Mouse (Mus musculus): ENCODE measurements around the gene Fbxo9. TPM values are rescaled to one million over a fixed set of nuclear protein-coding genes. Genes with fewer than 3 reads are reported as not detected.
A peak's percentile ranks its signal among the peaks of the same experiment; 100 is the strongest.
"Not testable (repeated sequence)": the region's sequence is repeated elsewhere in the genome, so short reads cannot be mapped to it uniquely, and the experiment has no call there.

Fbxo9 gene
- polyA plus RNA-seq (2015; fragmentation: Nextera tagmentation; extraction: Ambion mirVana) = 40.9 and 41.2 TPM in 2 replicates

DNA sequence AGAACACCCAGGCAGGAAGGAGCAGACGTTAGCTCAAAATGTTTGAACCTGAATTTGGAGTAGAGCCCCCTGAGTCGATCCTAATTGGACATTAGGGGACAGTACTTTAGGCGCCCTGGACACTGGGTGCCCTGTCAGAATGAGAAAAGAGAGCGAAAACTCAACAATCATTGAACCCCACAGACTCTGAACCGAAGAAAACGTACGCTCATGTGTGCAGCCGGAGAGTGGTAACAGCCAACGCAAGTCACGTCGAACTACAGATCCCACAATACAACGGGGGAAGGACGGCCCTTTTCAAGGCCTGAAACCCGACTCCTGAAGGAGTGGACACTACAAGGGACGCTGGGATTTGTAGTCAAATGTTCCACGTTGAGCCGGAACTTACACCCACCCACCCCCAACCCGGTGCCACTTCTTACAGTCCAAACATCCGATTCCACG, at the start of gene Fbxo9, which contains the start of gene Ick:
Gene Fbxo9 (minus strand): TSS at position 270 of the 444 bp plus-strand sequence.
Gene Ick (plus strand): TSS at position 397 of the 444 bp plus-strand sequence.
- under 1% methylated on average over 20 of the region's 20 CpGs for WGBS
- peak; percentile 92 for ATAC-seq

GRCm38 (mm10) chr9:78157221-78157620, 48.4 kb upstream of the Fbxo9 start:
- Histone ChIP-seq H3K9me3 (no peaks in the 10 kb centered on the region), H3K27ac (no peak overlapping the region), H3K4me2 (replicated peaks) (no peak overlapping the region), H3K4me3 (replicated peaks) (no peak overlapping the region), H3K27me3 (replicated peaks) (no peaks in the 10 kb centered on the region), H3K9ac (no peak overlapping the region), H3K4me1 (replicated peaks) (no peaks in the 10 kb centered on the region), H3K36me3 (peaks cover 40% of the 10 kb centered on the region)
- no peak for ATAC-seq
- WGBS = 95% methylated on average over 1 of the region's 1 CpGs

More for the DNA sequence above, at the start of gene Fbxo9, which contains the start of gene Ick:
- no peaks in the 10 kb centered on the region for H3K9me3 ChIP-seq
- no peaks in the 10 kb centered on the region for H3K27me3 ChIP-seq (replicated peaks)
- peak within 1 kb of the TSS; percentile 83 for H3K4me2 ChIP-seq (replicated peaks)
- no peaks in the 10 kb centered on the region for H3K36me3 ChIP-seq
- H3K4me1 ChIP-seq (replicated peaks) = peaks cover 5% of the 10 kb centered on the region; the same call in 1 of the 2 replicates
- H3K9ac ChIP-seq = peak within 1 kb of the TSS; percentile 92
- peak within 1 kb of the TSS; percentile 97 for H3K27ac ChIP-seq
- H3K4me3 ChIP-seq (replicated peaks) = peak within 1 kb of the TSS; percentile 94

- 80% methylated on average over 11 of the region's 11 CpGs for WGBS
- no peak overlapping the region for H3K4me2 ChIP-seq (replicated peaks)
- H3K27me3 ChIP-seq (replicated peaks) = no peaks in the 10 kb centered on the region
- no peak for ATAC-seq
- H3K4me1 ChIP-seq (replicated peaks) = no peaks in the 10 kb centered on the region
- H3K27ac ChIP-seq = no peak overlapping the region
- peaks cover 24% of the 10 kb centered on the region for H3K36me3 ChIP-seq
- H3K9ac ChIP-seq = no peak overlapping the region
- no peak overlapping the region for H3K4me3 ChIP-seq (replicated peaks)
- no peaks in the 10 kb centered on the region for H3K9me3 ChIP-seq
Observed at GRCm38 (mm10) chr9:78154211-78154977, 45.5 kb upstream of the Fbxo9 start.

- not testable (repeated sequence) for H3K4me3 ChIP-seq (replicated peaks); H3K9me3 ChIP-seq; H3K27ac ChIP-seq; H3K27me3 ChIP-seq (replicated peaks); H3K4me1 ChIP-seq (replicated peaks); H3K4me2 ChIP-seq (replicated peaks); H3K9ac ChIP-seq; ATAC-seq; H3K36me3 ChIP-seq
- WGBS = 90% methylated on average over 2 of the region's 2 CpGs
Observed at GRCm38 (mm10) chr9:78149770-78150169, 40.9 kb upstream of the Fbxo9 start.

- Histone ChIP-seq H3K4me3 (replicated peaks) (no peak overlapping the region), H3K27me3 (replicated peaks) (no peaks in the 10 kb centered on the region), H3K9ac (no peak overlapping the region), H3K27ac (no peak overlapping the region), H3K36me3 (peaks cover 9% of the 10 kb centered on the region; the same call in 1 of the 2 replicates), H3K4me1 (replicated peaks) (no peaks in the 10 kb centered on the region), H3K9me3 (no peaks in the 10 kb centered on the region), H3K4me2 (replicated peaks) (no peak overlapping the region)
- ATAC-seq = no peak
- WGBS = 89% methylated on average over 6 of the region's 6 CpGs
Observed at GRCm38 (mm10) chr9:78148149-78148548, 39.3 kb upstream of the Fbxo9 start.

- Histone ChIP-seq H3K9me3 (no peaks in the 10 kb centered on the region), H3K9ac (no peak overlapping the region), H3K4me3 (replicated peaks) (no peak overlapping the region), H3K27ac (no peak overlapping the region), H3K4me2 (replicated peaks) (no peak overlapping the region), H3K36me3 (peaks cover 15% of the 10 kb centered on the region), H3K27me3 (replicated peaks) (no peaks in the 10 kb centered on the region), H3K4me1 (replicated peaks) (no peaks in the 10 kb centered on the region)
- no peak for ATAC-seq
- 82% methylated on average over 6 of the region's 6 CpGs for WGBS
Observed at GRCm38 (mm10) chr9:78146627-78147026, 37.8 kb upstream of the Fbxo9 start.

GRCm38 (mm10) chr9:78146099-78146498, 37.2 kb upstream of the Fbxo9 start:
- H3K27ac ChIP-seq = no peak overlapping the region
- H3K9ac ChIP-seq = no peak overlapping the region
- ATAC-seq = peak; percentile 48
- H3K4me3 ChIP-seq (replicated peaks) = no peak overlapping the region
- WGBS = 67% methylated on average over 4 of the region's 4 CpGs
- peaks cover 17% of the 10 kb centered on the region for H3K36me3 ChIP-seq
- no peaks in the 10 kb centered on the region for H3K4me1 ChIP-seq (replicated peaks)
- no peak overlapping the region for H3K4me2 ChIP-seq (replicated peaks)
- H3K9me3 ChIP-seq = no peaks in the 10 kb centered on the region
- no peaks in the 10 kb centered on the region for H3K27me3 ChIP-seq (replicated peaks)

- Histone ChIP-seq H3K4me3 (replicated peaks) (no peak overlapping the region), H3K9me3 (no peaks in the 10 kb centered on the region), H3K36me3 (peaks cover 18% of the 10 kb centered on the region), H3K4me2 (replicated peaks) (no peak overlapping the region), H3K9ac (no peak overlapping the region), H3K4me1 (replicated peaks) (no peaks in the 10 kb centered on the region), H3K27me3 (replicated peaks) (no peaks in the 10 kb centered on the region), H3K27ac (no peak overlapping the region)
- no peak for ATAC-seq
- 86% methylated on average over 4 of the region's 4 CpGs for WGBS
Observed at GRCm38 (mm10) chr9:78139463-78139862, 30.6 kb upstream of the Fbxo9 start.

DNA sequence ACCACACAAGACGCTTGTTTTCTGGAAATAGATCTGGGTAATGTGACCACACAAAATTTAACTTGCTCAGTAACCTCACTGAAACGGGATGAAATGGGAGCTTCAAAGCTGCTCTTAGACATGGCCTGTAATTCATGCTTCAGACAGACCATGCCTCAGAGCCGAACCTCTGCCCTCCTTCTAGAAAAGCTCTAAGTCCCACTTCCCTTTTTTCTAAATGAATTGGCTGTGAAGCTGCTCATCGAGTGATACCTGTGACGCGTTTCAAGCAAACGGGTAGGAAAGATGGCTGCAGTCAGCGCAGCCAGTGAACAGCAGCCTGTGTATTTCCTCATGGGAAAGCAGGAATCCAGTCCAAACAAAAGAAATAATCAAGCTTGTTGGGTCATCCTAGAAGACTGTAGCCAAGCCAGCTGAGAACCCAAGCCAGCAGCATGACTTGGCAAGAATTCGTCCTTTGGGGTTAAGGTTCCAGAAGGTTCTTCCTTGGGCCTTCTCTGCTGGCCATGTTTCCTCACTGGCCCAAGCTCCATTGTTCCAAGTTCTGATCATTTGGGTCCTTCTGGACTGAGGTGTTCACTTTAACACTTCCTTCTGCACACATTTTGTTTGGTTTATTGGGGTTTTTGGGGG, 29.3 kb upstream of the Fbxo9 start:
- peaks cover 22% of the 10 kb centered on the region for H3K36me3 ChIP-seq
- H3K4me3 ChIP-seq (replicated peaks) = no peak overlapping the region
- no peaks in the 10 kb centered on the region for H3K9me3 ChIP-seq
- H3K4me1 ChIP-seq (replicated peaks) = no peaks in the 10 kb centered on the region
- H3K9ac ChIP-seq = no peak overlapping the region
- ATAC-seq = no peak
- no peak overlapping the region for H3K4me2 ChIP-seq (replicated peaks)
- no peaks in the 10 kb centered on the region for H3K27me3 ChIP-seq (replicated peaks)
- no peak overlapping the region for H3K27ac ChIP-seq
- 93% methylated on average over 9 of the region's 9 CpGs for WGBS

- Histone ChIP-seq H3K9me3 (no peaks in the 10 kb centered on the region), H3K4me3 (replicated peaks) (no peak overlapping the region), H3K4me2 (replicated peaks) (no peak overlapping the region), H3K9ac (no peak overlapping the region), H3K4me1 (replicated peaks) (no peaks in the 10 kb centered on the region), H3K27ac (no peak overlapping the region), H3K27me3 (replicated peaks) (no peaks in the 10 kb centered on the region), H3K36me3 (0 out of 2 replicates have a peak, but pooled peaks cover 18% of the 10 kb centered on the region)
- no peak for ATAC-seq
- 82% methylated on average over 7 of the region's 7 CpGs for WGBS
Observed at GRCm38 (mm10) chr9:78135658-78136057, 26.8 kb upstream of the Fbxo9 start.

GRCm38 (mm10) chr9:78126643-78127042, 17.8 kb upstream of the Fbxo9 start:
- Histone ChIP-seq H3K4me1 (replicated peaks) (peaks cover 15% of the 10 kb centered on the region; the same call in 1 of the 2 replicates), H3K36me3 (no peaks in the 10 kb centered on the region), H3K27me3 (replicated peaks) (no peaks in the 10 kb centered on the region), H3K27ac (no peak overlapping the region), H3K4me2 (replicated peaks) (peak overlapping the region; percentile 24), H3K9me3 (no peaks in the 10 kb centered on the region), H3K4me3 (replicated peaks) (no peak overlapping the region), H3K9ac (no peak overlapping the region)
- WGBS = 42% methylated on average over 10 of the region's 10 CpGs
- peak; percentile 55 for ATAC-seq

DNA sequence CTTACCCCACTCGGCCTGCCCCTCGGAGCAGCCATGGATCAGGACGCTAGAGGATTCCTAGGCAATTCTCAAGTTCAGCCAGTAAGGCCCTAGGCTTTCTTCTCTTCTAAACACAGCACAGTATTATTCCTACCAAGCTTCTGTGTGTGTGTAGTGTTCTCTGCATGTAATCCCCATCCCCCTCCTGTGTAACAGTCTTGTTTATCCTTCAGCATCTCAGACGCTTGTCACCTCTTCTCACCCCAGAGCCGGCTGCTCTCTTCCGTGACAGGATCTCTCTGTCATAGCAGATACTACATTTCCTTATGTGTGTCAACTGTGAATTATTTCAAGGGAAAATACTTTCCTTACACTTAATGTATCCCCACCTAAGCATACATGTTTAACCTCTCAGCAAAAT, 17.1 kb upstream of the Fbxo9 start:
- Histone ChIP-seq H3K9ac (no peak overlapping the region), H3K4me1 (replicated peaks) (peaks cover 15% of the 10 kb centered on the region; the same call in 1 of the 2 replicates), H3K27ac (peak overlapping the region; percentile 23; the same call in 1 of the 2 replicates), H3K4me3 (replicated peaks) (no peak overlapping the region), H3K27me3 (replicated peaks) (no peaks in the 10 kb centered on the region), H3K36me3 (no peaks in the 10 kb centered on the region), H3K4me2 (replicated peaks) (no peak overlapping the region), H3K9me3 (no peaks in the 10 kb centered on the region)
- WGBS = 64% methylated on average over 6 of the region's 6 CpGs
- ATAC-seq = no peak

Data from intestine, embryonic 15.5 days (tissue).